Mouse (Mus musculus): ENCODE measurements around the gene Gucy2d. TPM values are rescaled to one million over a fixed set of nuclear protein-coding genes. Genes with fewer than 3 reads are reported as not detected.

Gucy2d gene
- polyA plus RNA-seq, 1 experiment from 2014 or later = not detected

- no peaks in the 10 kb centered on the region for H3K36me3 ChIP-seq
- no peak overlapping the region for H3K9ac ChIP-seq
- H3K27ac ChIP-seq = no peak overlapping the region; the same call in 1 of the 2 replicates
- no peaks in the 10 kb centered on the region for H3K27me3 ChIP-seq (replicated peaks)
- no peak overlapping the region for H3K4me2 ChIP-seq (replicated peaks)
- no peak overlapping the region for H3K4me3 ChIP-seq
- no peak for ATAC-seq (ENCODE audit: low FRiP score, low read depth)
- H3K9me3 ChIP-seq = no peaks in the 10 kb centered on the region
- H3K4me1 ChIP-seq = peaks cover 28% of the 10 kb centered on the region
- WGBS = 21% methylated on average over 3 of the region's 3 CpGs
Measured at GRCm38 (mm10) chr7:98505664-98506063, 65.4 kb downstream of the Gucy2d start.

GRCm38 (mm10) chr7:98510961-98511958 is 71.0 kb downstream of the Gucy2d start:
- no peak for ATAC-seq (ENCODE audit: low FRiP score, low read depth)
- Histone ChIP-seq H3K4me2 (replicated peaks) (no peak overlapping the region), H3K27me3 (replicated peaks) (no peaks in the 10 kb centered on the region), H3K4me1 (no peaks in the 10 kb centered on the region), H3K27ac (no peak overlapping the region), H3K9me3 (no peaks in the 10 kb centered on the region), H3K36me3 (no peaks in the 10 kb centered on the region), H3K4me3 (no peak overlapping the region), H3K9ac (no peak overlapping the region)
- WGBS = 75% methylated on average over 15 of the region's 15 CpGs

DNA sequence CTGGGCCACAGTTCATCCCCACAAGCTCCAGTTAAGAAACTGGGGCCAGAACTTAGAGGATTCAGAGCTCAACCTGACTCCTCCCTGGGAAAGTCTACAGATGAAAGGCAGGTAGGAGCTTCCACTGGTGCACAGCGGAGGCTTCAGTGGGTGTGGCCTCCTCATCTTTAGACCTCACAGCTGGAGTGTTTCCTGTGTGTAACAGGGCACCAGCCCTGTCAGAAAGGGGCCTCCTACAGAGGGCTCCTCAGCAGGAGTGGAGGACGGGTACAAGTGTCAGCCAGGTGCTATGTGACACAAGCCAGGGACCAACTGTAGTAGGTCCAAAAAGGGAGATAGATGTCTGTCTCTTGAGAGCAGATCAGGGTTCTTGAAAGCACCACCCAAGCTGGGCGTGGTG is 73.0 kb downstream of the Gucy2d start:
- no peak for ATAC-seq (ENCODE audit: low FRiP score, low read depth)
- Histone ChIP-seq H3K27ac (no peak overlapping the region), H3K4me3 (no peak overlapping the region), H3K4me1 (no peaks in the 10 kb centered on the region), H3K4me2 (replicated peaks) (no peak overlapping the region), H3K27me3 (replicated peaks) (no peaks in the 10 kb centered on the region), H3K9ac (no peak overlapping the region), H3K9me3 (no peaks in the 10 kb centered on the region), H3K36me3 (no peaks in the 10 kb centered on the region)
- WGBS = 73% methylated on average over 3 of the region's 3 CpGs

GRCm38 (mm10) chr7:98522576-98522975 is 82.4 kb downstream of the Gucy2d start:
- Histone ChIP-seq H3K27me3 (replicated peaks) (no peaks in the 10 kb centered on the region), H3K36me3 (no peaks in the 10 kb centered on the region), H3K4me1 (peaks cover 14% of the 10 kb centered on the region; the same call in 1 of the 2 replicates), H3K4me2 (replicated peaks) (no peak overlapping the region), H3K4me3 (no peak overlapping the region), H3K9me3 (no peaks in the 10 kb centered on the region), H3K9ac (no peak overlapping the region), H3K27ac (no peak overlapping the region)
- ATAC-seq (ENCODE audit: low FRiP score, low read depth) = no peak
- WGBS = 87% methylated on average over 5 of the region's 5 CpGs

DNA sequence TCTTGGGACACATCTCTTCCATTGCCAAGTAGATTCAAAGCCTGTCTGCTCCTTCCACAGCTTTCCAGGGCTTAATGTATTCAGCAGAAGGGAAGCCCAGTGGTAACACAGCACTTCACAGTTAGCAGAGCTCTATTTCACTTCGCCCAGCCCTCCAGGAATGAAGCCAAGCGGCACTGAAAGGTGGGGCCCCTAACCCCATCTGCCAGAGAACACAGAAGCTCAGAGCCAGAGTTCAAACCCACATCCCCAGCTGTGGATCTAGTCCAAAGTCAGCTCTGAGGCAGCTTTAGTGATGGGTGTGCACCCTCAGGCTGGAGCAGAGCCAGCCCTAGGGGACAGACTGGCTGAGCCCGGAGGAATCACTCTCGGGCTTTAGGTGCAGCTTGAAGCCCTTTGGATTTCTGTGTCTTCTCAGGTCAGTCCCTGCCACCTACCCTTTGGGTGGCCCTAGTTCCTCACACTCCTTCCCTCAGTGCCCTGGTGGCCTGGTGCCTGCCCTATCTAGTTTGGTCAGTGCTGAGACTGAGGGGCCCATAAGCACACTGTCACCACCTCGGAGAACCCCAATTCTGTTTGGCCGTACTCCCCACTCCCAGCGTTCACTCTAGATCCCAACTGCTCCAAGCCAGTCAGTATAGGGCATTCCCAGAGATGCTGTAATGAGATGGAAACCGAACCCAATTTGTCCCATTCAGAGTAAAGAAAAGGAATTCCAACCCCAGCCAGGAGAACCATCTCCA is 83.0 kb downstream of the Gucy2d start:
- Histone ChIP-seq H3K4me1 (peaks cover 14% of the 10 kb centered on the region; the same call in 1 of the 2 replicates), H3K4me3 (no peak overlapping the region), H3K9ac (no peak overlapping the region), H3K27me3 (replicated peaks) (no peaks in the 10 kb centered on the region), H3K9me3 (no peaks in the 10 kb centered on the region), H3K36me3 (no peaks in the 10 kb centered on the region), H3K4me2 (replicated peaks) (no peak overlapping the region), H3K27ac (no peak overlapping the region)
- 81% methylated on average over 8 of the region's 8 CpGs for WGBS
- no peak for ATAC-seq (ENCODE audit: low FRiP score, low read depth)

DNA sequence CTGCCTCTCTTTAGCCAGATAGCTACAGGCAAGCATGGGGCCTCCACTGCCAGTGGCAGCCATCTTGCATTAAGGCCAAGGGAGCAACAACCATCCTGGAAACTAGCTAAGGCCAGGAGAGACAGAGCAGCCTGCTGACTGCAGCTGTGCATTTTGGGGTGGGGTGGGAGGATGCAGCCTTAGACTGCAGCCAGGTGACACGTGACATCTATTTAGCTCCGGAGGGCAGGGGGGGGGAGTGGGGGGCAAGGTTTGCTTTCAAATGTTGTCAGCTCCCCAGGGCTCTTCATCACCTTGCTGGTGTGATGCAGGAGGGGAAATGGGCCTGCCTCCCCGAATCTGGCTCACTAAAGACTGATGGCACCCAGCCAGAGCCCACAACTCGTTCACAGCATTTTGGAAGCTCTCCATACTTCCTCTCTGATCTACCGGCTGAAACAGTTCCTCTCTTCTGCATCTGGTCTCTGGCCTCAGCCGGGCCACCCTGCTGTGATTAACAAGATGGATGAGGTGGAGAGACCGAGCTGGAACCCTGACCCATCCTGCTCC is 83.7 kb downstream of the Gucy2d start:
- peaks cover 14% of the 10 kb centered on the region; the same call in 1 of the 2 replicates for H3K4me1 ChIP-seq
- H3K9me3 ChIP-seq = no peaks in the 10 kb centered on the region
- H3K9ac ChIP-seq = no peak overlapping the region
- H3K27me3 ChIP-seq (replicated peaks) = no peaks in the 10 kb centered on the region
- H3K4me2 ChIP-seq (replicated peaks) = no peak overlapping the region
- no peaks in the 10 kb centered on the region for H3K36me3 ChIP-seq
- WGBS = 7% methylated on average over 7 of the region's 7 CpGs
- no peak for ATAC-seq (ENCODE audit: low FRiP score, low read depth)
- H3K27ac ChIP-seq = no peak overlapping the region
- no peak overlapping the region for H3K4me3 ChIP-seq

GRCm38 (mm10) chr7:98524401-98524800 is 84.2 kb downstream of the Gucy2d start:
- Histone ChIP-seq H3K27me3 (replicated peaks) (no peaks in the 10 kb centered on the region), H3K36me3 (no peaks in the 10 kb centered on the region), H3K9me3 (no peaks in the 10 kb centered on the region), H3K4me2 (replicated peaks) (no peak overlapping the region), H3K4me1 (peaks cover 14% of the 10 kb centered on the region; the same call in 1 of the 2 replicates), H3K9ac (no peak overlapping the region), H3K4me3 (no peak overlapping the region), H3K27ac (no peak overlapping the region)
- no peak for ATAC-seq (ENCODE audit: low FRiP score, low read depth)
- 34% methylated on average over 6 of the region's 6 CpGs for WGBS

DNA sequence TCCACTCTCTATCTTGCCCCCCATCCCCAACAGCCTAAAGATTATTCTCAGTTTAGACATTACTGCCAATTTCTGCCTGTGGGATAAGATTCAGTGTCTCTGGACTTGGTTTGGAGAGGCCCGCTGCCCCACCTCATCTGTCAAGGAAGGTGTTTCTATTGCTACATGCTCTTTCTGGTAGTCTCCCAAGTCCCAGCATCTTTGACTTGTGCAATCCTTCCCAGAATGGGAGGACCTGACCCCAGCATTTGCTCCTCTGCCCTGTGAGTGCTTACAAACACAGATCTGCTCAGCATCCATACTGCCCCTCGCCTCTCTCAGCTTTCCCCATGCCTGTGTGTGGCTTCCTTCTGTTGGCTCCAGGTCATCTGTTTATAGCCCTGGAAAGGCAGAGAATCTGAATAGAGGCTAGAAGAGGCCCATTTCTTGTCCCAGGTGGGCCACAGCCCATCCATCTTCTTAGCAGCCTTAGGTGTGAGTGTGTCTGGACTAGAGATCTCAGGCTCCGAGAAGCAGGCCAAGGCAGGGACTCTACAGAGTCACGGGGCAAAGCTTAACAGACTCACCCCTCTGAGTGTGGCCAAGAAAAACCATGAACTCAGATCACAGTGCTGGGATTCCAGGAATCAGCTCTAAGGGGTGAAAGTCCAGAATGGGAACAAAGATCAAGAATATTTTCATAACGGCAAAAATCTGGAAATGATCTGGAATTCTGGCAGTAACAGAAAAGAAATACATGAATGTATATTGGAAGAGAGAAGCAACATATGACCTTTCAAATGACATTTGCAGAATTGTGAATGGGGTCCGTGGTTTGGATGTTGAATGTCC is 84.9 kb downstream of the Gucy2d start:
- Histone ChIP-seq H3K9me3 (no peaks in the 10 kb centered on the region), H3K9ac (no peak overlapping the region), H3K4me2 (replicated peaks) (no peak overlapping the region), H3K27ac (no peak overlapping the region), H3K4me1 (peaks cover 14% of the 10 kb centered on the region; the same call in 1 of the 2 replicates), H3K27me3 (replicated peaks) (no peaks in the 10 kb centered on the region), H3K4me3 (no peak overlapping the region), H3K36me3 (no peaks in the 10 kb centered on the region)
- WGBS = 83% methylated on average over 6 of the region's 6 CpGs
- ATAC-seq (ENCODE audit: low FRiP score, low read depth) = no peak

Other genes starting within 250 kb of the Gucy2d start
- 0.08 and 0.18 TPM in 2 replicates for gene B3gnt6, start 240.9 kb upstream of the Gucy2d start, polyA plus RNA-seq (2016; fragmentation: Nextera tagmentation; extraction: Ambion mirVana)
- 15.8 and 20.0 TPM in 2 replicates for gene Acer3, start 119.2 kb upstream of the Gucy2d start, polyA plus RNA-seq (2016; fragmentation: Nextera tagmentation; extraction: Ambion mirVana)
- gene Tsku, start 79.1 kb upstream of the Gucy2d start, polyA plus RNA-seq (2016; fragmentation: Nextera tagmentation; extraction: Ambion mirVana) = 7.7 and 8.3 TPM in 2 replicates
- 3.9 and 5.7 TPM in 2 replicates for gene Lrrc32, start 48.9 kb downstream of the Gucy2d start, polyA plus RNA-seq (2016; fragmentation: Nextera tagmentation; extraction: Ambion mirVana)
- 40.3 and 46.0 TPM in 2 replicates for gene Emsy, start 216.4 kb downstream of the Gucy2d start, polyA plus RNA-seq (2016; fragmentation: Nextera tagmentation; extraction: Ambion mirVana)